Mouse (Mus musculus): ENCODE data around the gene Dnah7b. TPM values are rescaled to one million over a fixed set of nuclear protein-coding genes. Genes with fewer than 3 reads are reported as not detected.
"Not testable (repeated sequence)": the region's sequence is repeated elsewhere in the genome, so short reads cannot be mapped to it uniquely, and the experiment has no call there.

Dnah7b gene
- 1.6 and 2.3 TPM in 2 replicates for polyA plus RNA-seq (2014; fragmentation: Nextera tagmentation; extraction: Ambion mirVana)

- H3K4me1 ChIP-seq (ENCODE audit: control insufficient read depth, insufficient read depth, low read length): no peaks in the 10 kb centered on the region
Measured at GRCm38 (mm10) chr1:46066015-46066414, at the start of gene Dnah7b. TSS of gene Dnah7b (plus strand) at chr1:46066315.

GRCm38 (mm10) chr1:46018382-46018977 is 47.6 kb upstream of the Dnah7b start:
- ATAC-seq (ENCODE audit: low FRiP score) (0 out of 2 replicates have a peak, but pooled peaks have one; percentile 46), DNase-seq (ENCODE audit: low spot score, missing footprints) (no peak)
- H3K4me1 ChIP-seq (ENCODE audit: control insufficient read depth, insufficient read depth, low read length): no peaks in the 10 kb centered on the region
- H3K27ac ChIP-seq (ENCODE audit: low read depth, low read length): no peak overlapping the region
- no peak overlapping the region for H3K4me3 ChIP-seq (ENCODE audit: low read depth, low read length)
- H3K9me3 ChIP-seq (ENCODE audit: control insufficient read depth, low read length): no peaks in the 10 kb centered on the region
- H3K4me2 ChIP-seq: no peak overlapping the region
- H3K27me3 ChIP-seq (ENCODE audit: control insufficient read depth, insufficient read depth, low read length): no peaks in the 10 kb centered on the region
- 51% methylated on average over 2 of the region's 2 CpGs for WGBS
- no peak overlapping the region for H3K9ac ChIP-seq (ENCODE audit: low read length)
- H3K36me3 ChIP-seq (ENCODE audit: control insufficient read depth, insufficient read depth, low read length): no peaks in the 10 kb centered on the region

More at GRCm38 (mm10) chr1:46066015-46066414, at the start of gene Dnah7b:
- peak within 1 kb of the TSS; percentile 52 for H3K4me3 ChIP-seq (ENCODE audit: low read depth, low read length)
- H3K27ac ChIP-seq (ENCODE audit: low read depth, low read length): peak within 1 kb of the TSS; percentile 88
- DNase-seq (ENCODE audit: low spot score, missing footprints) (no peak), ATAC-seq (ENCODE audit: low FRiP score) (peak; percentile 0; the same call in 1 of the 2 replicates)
- H3K4me2 ChIP-seq: peak within 1 kb of the TSS; percentile 54
- H3K9ac ChIP-seq (ENCODE audit: low read length): peak within 1 kb of the TSS; percentile 79
- H3K9me3 ChIP-seq (ENCODE audit: control insufficient read depth, low read length): no peaks in the 10 kb centered on the region
- no peaks in the 10 kb centered on the region for H3K27me3 ChIP-seq (ENCODE audit: control insufficient read depth, insufficient read depth, low read length)
- WGBS: 27% methylated on average over 1 of the region's 1 CpGs
- H3K36me3 ChIP-seq (ENCODE audit: control insufficient read depth, insufficient read depth, low read length): no peaks in the 10 kb centered on the region

GRCm38 (mm10) chr1:46022262-46022661 is 43.9 kb upstream of the Dnah7b start:
- no peak overlapping the region for H3K27ac ChIP-seq (ENCODE audit: low read depth, low read length)
- H3K9ac ChIP-seq (ENCODE audit: low read length): no peak overlapping the region
- H3K4me3 ChIP-seq (ENCODE audit: low read depth, low read length): no peak overlapping the region
- H3K4me1 ChIP-seq (ENCODE audit: control insufficient read depth, insufficient read depth, low read length): no peaks in the 10 kb centered on the region
- H3K36me3 ChIP-seq (ENCODE audit: control insufficient read depth, insufficient read depth, low read length): no peaks in the 10 kb centered on the region
- 27% methylated on average over 2 of the region's 2 CpGs for WGBS
- ATAC-seq (ENCODE audit: low FRiP score) (peak; percentile 56; the same call in 1 of the 2 replicates), DNase-seq (ENCODE audit: low spot score, missing footprints) (peak; percentile 82)
- H3K9me3 ChIP-seq (ENCODE audit: control insufficient read depth, low read length): no peaks in the 10 kb centered on the region
- H3K4me2 ChIP-seq: no peak overlapping the region
- no peaks in the 10 kb centered on the region for H3K27me3 ChIP-seq (ENCODE audit: control insufficient read depth, insufficient read depth, low read length)

GRCm38 (mm10) chr1:46031993-46032555 is 34.0 kb upstream of the Dnah7b start:
- no peak overlapping the region for H3K27ac ChIP-seq (ENCODE audit: low read depth, low read length)
- DNase-seq (ENCODE audit: low spot score, missing footprints): no peak
- 89% methylated on average over 1 of the region's 1 CpGs for WGBS
- H3K9me3 ChIP-seq (ENCODE audit: control insufficient read depth, low read length): no peaks in the 10 kb centered on the region
- H3K4me2 ChIP-seq: no peak overlapping the region
- no peak for ATAC-seq (ENCODE audit: low FRiP score)
- no peaks in the 10 kb centered on the region for H3K27me3 ChIP-seq (ENCODE audit: control insufficient read depth, insufficient read depth, low read length)
- no peak overlapping the region for H3K9ac ChIP-seq (ENCODE audit: low read length)
- H3K36me3 ChIP-seq (ENCODE audit: control insufficient read depth, insufficient read depth, low read length): no peaks in the 10 kb centered on the region
- H3K4me3 ChIP-seq (ENCODE audit: low read depth, low read length): no peak overlapping the region
- no peaks in the 10 kb centered on the region for H3K4me1 ChIP-seq (ENCODE audit: control insufficient read depth, insufficient read depth, low read length)

- Histone ChIP-seq H3K4me1 (ENCODE audit: control insufficient read depth, insufficient read depth, low read length) (no peaks in the 10 kb centered on the region), H3K9ac (ENCODE audit: low read length) (no peak overlapping the region), H3K36me3 (ENCODE audit: control insufficient read depth, insufficient read depth, low read length) (no peaks in the 10 kb centered on the region), H3K4me3 (ENCODE audit: low read depth, low read length) (no peak overlapping the region), H3K9me3 (ENCODE audit: control insufficient read depth, low read length) (no peaks in the 10 kb centered on the region), H3K27me3 (ENCODE audit: control insufficient read depth, insufficient read depth, low read length) (no peaks in the 10 kb centered on the region), H3K4me2 (no peak overlapping the region), H3K27ac (ENCODE audit: low read depth, low read length) (no peak overlapping the region)
- no peak for ATAC-seq (ENCODE audit: low FRiP score)
- no peak for DNase-seq (ENCODE audit: low spot score, missing footprints)
Measured at GRCm38 (mm10) chr1:46048188-46048587, 17.9 kb upstream of the Dnah7b start.

GRCm38 (mm10) chr1:46066484-46067251 is 553 bp downstream of the Dnah7b start:
- peak overlapping the region; percentile 52 for H3K4me3 ChIP-seq (ENCODE audit: low read depth, low read length)
- peak overlapping the region; percentile 54 for H3K4me2 ChIP-seq
- H3K27me3 ChIP-seq (ENCODE audit: control insufficient read depth, insufficient read depth, low read length): no peaks in the 10 kb centered on the region
- H3K9me3 ChIP-seq (ENCODE audit: control insufficient read depth, low read length): no peaks in the 10 kb centered on the region
- H3K4me1 ChIP-seq (ENCODE audit: control insufficient read depth, insufficient read depth, low read length): no peaks in the 10 kb centered on the region
- peak; percentile 98 for DNase-seq (ENCODE audit: low spot score, missing footprints)
- under 1% methylated on average over 28 of the region's 28 CpGs for WGBS
- H3K36me3 ChIP-seq (ENCODE audit: control insufficient read depth, insufficient read depth, low read length): no peaks in the 10 kb centered on the region
- peak; percentile 95 for ATAC-seq (ENCODE audit: low FRiP score)
- peak overlapping the region; percentile 79 for H3K9ac ChIP-seq (ENCODE audit: low read length)
- peak overlapping the region; percentile 88 for H3K27ac ChIP-seq (ENCODE audit: low read depth, low read length)

- H3K36me3 ChIP-seq (ENCODE audit: control insufficient read depth, insufficient read depth, low read length); H3K4me1 ChIP-seq (ENCODE audit: control insufficient read depth, insufficient read depth, low read length); ATAC-seq (ENCODE audit: low FRiP score); H3K27me3 ChIP-seq (ENCODE audit: control insufficient read depth, insufficient read depth, low read length); H3K4me2 ChIP-seq; H3K9ac ChIP-seq (ENCODE audit: low read length); DNase-seq (ENCODE audit: low spot score, missing footprints); H3K9me3 ChIP-seq (ENCODE audit: control insufficient read depth, low read length); H3K4me3 ChIP-seq (ENCODE audit: low read depth, low read length); H3K27ac ChIP-seq (ENCODE audit: low read depth, low read length): not testable (repeated sequence)
- 93% methylated on average over 3 of the region's 3 CpGs for WGBS
Measured at GRCm38 (mm10) chr1:46068787-46069186, 2.7 kb downstream of the Dnah7b start.

GRCm38 (mm10) chr1:46077891-46078290 is 11.8 kb downstream of the Dnah7b start:
- no peaks in the 10 kb centered on the region for H3K36me3 ChIP-seq (ENCODE audit: control insufficient read depth, insufficient read depth, low read length)
- H3K27ac ChIP-seq (ENCODE audit: low read depth, low read length): no peak overlapping the region
- H3K4me2 ChIP-seq: no peak overlapping the region
- H3K9ac ChIP-seq (ENCODE audit: low read length): no peak overlapping the region
- H3K27me3 ChIP-seq (ENCODE audit: control insufficient read depth, insufficient read depth, low read length): no peaks in the 10 kb centered on the region
- ATAC-seq (ENCODE audit: low FRiP score) (no peak), DNase-seq (ENCODE audit: low spot score, missing footprints) (no peak)
- no peaks in the 10 kb centered on the region for H3K4me1 ChIP-seq (ENCODE audit: control insufficient read depth, insufficient read depth, low read length)
- WGBS: 91% methylated on average over 2 of the region's 2 CpGs
- no peaks in the 10 kb centered on the region for H3K9me3 ChIP-seq (ENCODE audit: control insufficient read depth, low read length)
- no peak overlapping the region for H3K4me3 ChIP-seq (ENCODE audit: low read depth, low read length)

GRCm38 (mm10) chr1:46100484-46100883 is 34.4 kb downstream of the Dnah7b start:
- DNase-seq (ENCODE audit: low spot score, missing footprints) (no peak), ATAC-seq (ENCODE audit: low FRiP score) (no peak)
- WGBS: 74% methylated on average over 2 of the region's 2 CpGs
- H3K27ac ChIP-seq (ENCODE audit: low read depth, low read length): no peak overlapping the region
- no peak overlapping the region for H3K9ac ChIP-seq (ENCODE audit: low read length)
- no peak overlapping the region for H3K4me3 ChIP-seq (ENCODE audit: low read depth, low read length)
- H3K36me3 ChIP-seq (ENCODE audit: control insufficient read depth, insufficient read depth, low read length): no peaks in the 10 kb centered on the region
- H3K9me3 ChIP-seq (ENCODE audit: control insufficient read depth, low read length): no peaks in the 10 kb centered on the region
- H3K4me1 ChIP-seq (ENCODE audit: control insufficient read depth, insufficient read depth, low read length): no peaks in the 10 kb centered on the region
- no peaks in the 10 kb centered on the region for H3K27me3 ChIP-seq (ENCODE audit: control insufficient read depth, insufficient read depth, low read length)
- H3K4me2 ChIP-seq: no peak overlapping the region
